Mouse (Mus musculus) heart, adult 2 months (tissue): ENCODE data around the gene Casr. TPM values are rescaled to one million over a fixed set of nuclear protein-coding genes. Genes with fewer than 3 reads are reported as not detected.

Experiments
- DNase-seq, 2 experiments: peaks; one replicate each; pipeline ENCODE4 v3.0.0; 2021
- H3K27ac ChIP-seq: fragments of 200-600 bp; 2 replicates; pipeline ENCODE4 v1.8.1; 2022
- H3K27me3 ChIP-seq: fragments of 200-500 bp; 2 replicates; pipeline ENCODE4 v1.6.1; 2012; ENCODE audit warnings: mild to moderate bottlenecking, low read length, inconsistent platforms, mixed read lengths; ENCODE audit not compliant: control insufficient read depth, insufficient read depth
- H3K36me3 ChIP-seq: fragments of 200-500 bp; 2 replicates; pipeline ENCODE4 v1.6.1; 2012; ENCODE audit warnings: low read length, inconsistent platforms; ENCODE audit not compliant: control insufficient read depth, insufficient read depth
- H3K4me1 ChIP-seq: fragments of 200-500 bp; 2 replicates; pipeline ENCODE4 v1.6.1; 2011; ENCODE audit warnings: low read length; ENCODE audit not compliant: control insufficient read depth, insufficient read depth
- H3K4me3 ChIP-seq: fragments of 200-600 bp; 2 replicates; pipeline ENCODE4 v1.8.1; 2022
- H3K79me2 ChIP-seq: fragments of 200-500 bp; replicated peaks from 2 replicates; pipeline ENCODE4 v1.6.1; 2012; ENCODE audit warnings: mild to moderate bottlenecking, inconsistent platforms, low read length, moderate library complexity, mixed read lengths; ENCODE audit not compliant: control insufficient read depth, insufficient read depth
- H3K9ac ChIP-seq: fragments of 200-500 bp; 2 replicates; pipeline ENCODE4 v1.6.1; 2012; ENCODE audit warnings: low read depth, mild to moderate bottlenecking, control low read depth, inconsistent platforms, low read length, mixed read lengths
- CTCF ChIP-seq: fragments of 200-600 bp; IDR thresholded peaks from 2 replicates; pipeline ENCODE4 v1.8.1; 2022; ENCODE audit warnings: antibody characterized with exemption, mild to moderate bottlenecking, moderate library complexity
- EP300 ChIP-seq: fragments of 200-500 bp; IDR thresholded peaks from 2 replicates; pipeline ENCODE4 v1.6.1; 2011; ENCODE audit warnings: low read depth, low read length, control low read depth; ENCODE audit not compliant: insufficient read depth
- POLR2A ChIP-seq: fragments of 200-500 bp; IDR thresholded peaks from 2 replicates; pipeline ENCODE4 v1.6.1; 2011; ENCODE audit warnings: mild to moderate bottlenecking, low read depth, low read length, control low read depth; ENCODE audit not compliant: insufficient read depth
- WGBS: fragments of 180-500 bp; shearing (Covaris S2); methylation state at CpG from one replicate; pipeline ENCODE4 v1.1.7; 2018; 5-methylcytosine and 5-hydroxymethylcytosine counted together
- intact Hi-C: fragments of 180-260 bp; cut with DNase I; formaldehyde crosslinking; loops from one replicate; pipeline ENCODE4 v1.15.1; 2025
- long read RNA-seq: library from polyadenylated mRNA; stranded (forward); transcript quantifications from one replicate; pipeline ENCODE4 v2.0.0, GENCODE M21; 2021
- polyA plus RNA-seq: library from polyadenylated mRNA; depleted of rRNA; stranded (reverse); fragments of >200 nt; gene quantifications from 2 replicates; pipeline ENCODE4 v1.2.3, GENCODE M21; 2012; rRNA removed
- total RNA-seq, 2 experiments: library from RNA; stranded (reverse); gene quantifications; 2 replicates each; pipeline ENCODE4 v1.2.3; 2021

Gene Casr
- total RNA-seq: under 1 TPM in 1 of 2 experiments, not detected in 1; 0.05 TPM
- polyA plus RNA-seq: not detected in 2 replicates
- long read RNA-seq: 0 reads

GRCm38 (mm10) chr16:36561386-36562338 lies at the start of gene Casr:
Gene Casr (minus strand): TSS chr16:36562141.
- WGBS: 4% methylated on average over 36 of the region's 36 CpGs
- H3K27ac ChIP-seq: no peak within 1 kb of the TSS
- no peak for DNase-seq
- H3K79me2 ChIP-seq: no peaks in the 10 kb centered on the region
- H3K4me3 ChIP-seq: no peak within 1 kb of the TSS
- TF ChIP-seq EP300 (no peak), CTCF (no peak), POLR2A (no peak)
- peaks cover 4% of the 10 kb centered on the region; the same call in 1 of the 2 replicates for H3K27me3 ChIP-seq
- no peaks in the 10 kb centered on the region for H3K4me1 ChIP-seq
- no peaks in the 10 kb centered on the region for H3K36me3 ChIP-seq
- intact Hi-C loops: no loop called here
- H3K9ac ChIP-seq: no peak within 1 kb of the TSS

- Histone ChIP-seq H3K36me3 (no peaks in the 10 kb centered on the region), H3K27me3 (no peaks in the 10 kb centered on the region), H3K79me2 (no peaks in the 10 kb centered on the region), H3K9ac (no peak overlapping the region), H3K4me1 (no peaks in the 10 kb centered on the region; the same call in 1 of the 2 replicates), H3K4me3 (no peak overlapping the region), H3K27ac (no peak overlapping the region)
- intact Hi-C loops: no loop called here
- 49% methylated on average over 3 of the region's 3 CpGs for WGBS
- no peak for DNase-seq
- TF ChIP-seq EP300 (no peak), CTCF (no peak), POLR2A (no peak)
These were observed 40.7 kb upstream of the Casr start for GRCm38 (mm10) chr16:36602632-36603031.

- TF ChIP-seq CTCF (no peak), EP300 (no peak), POLR2A (no peak)
- WGBS: 68% methylated on average over 4 of the region's 4 CpGs
These were observed 36.3 kb upstream of the Casr start for GRCm38 (mm10) chr16:36598265-36598664.

GRCm38 (mm10) chr16:36596671-36597410 lies 34.9 kb upstream of the Casr start:
- 90% methylated on average over 10 of the region's 10 CpGs for WGBS
- intact Hi-C loops: no loop called here
- H3K27ac ChIP-seq: no peak overlapping the region
- DNase-seq: no peak
- no peaks in the 10 kb centered on the region for H3K79me2 ChIP-seq
- H3K36me3 ChIP-seq: no peaks in the 10 kb centered on the region
- H3K27me3 ChIP-seq: no peaks in the 10 kb centered on the region
- TF ChIP-seq POLR2A: no peak
- no peak for TF ChIP-seq EP300
- no peak for TF ChIP-seq CTCF
- no peaks in the 10 kb centered on the region; the same call in 1 of the 2 replicates for H3K4me1 ChIP-seq
- no peak overlapping the region for H3K9ac ChIP-seq
- H3K4me3 ChIP-seq: no peak overlapping the region

More at GRCm38 (mm10) chr16:36598265-36598664, 36.3 kb upstream of the Casr start:
- intact Hi-C loops: no loop called here
- no peaks in the 10 kb centered on the region; the same call in 1 of the 2 replicates for H3K4me1 ChIP-seq
- no peak for DNase-seq
- no peak overlapping the region for H3K9ac ChIP-seq
- no peaks in the 10 kb centered on the region for H3K27me3 ChIP-seq
- no peak overlapping the region for H3K27ac ChIP-seq
- H3K4me3 ChIP-seq: no peak overlapping the region
- H3K36me3 ChIP-seq: no peaks in the 10 kb centered on the region
- H3K79me2 ChIP-seq: no peaks in the 10 kb centered on the region

GRCm38 (mm10) chr16:36589898-36590297 lies 28.0 kb upstream of the Casr start:
- H3K79me2 ChIP-seq: no peaks in the 10 kb centered on the region
- no peak overlapping the region for H3K9ac ChIP-seq
- H3K4me3 ChIP-seq: no peak overlapping the region
- H3K27ac ChIP-seq: no peak overlapping the region
- H3K36me3 ChIP-seq: no peaks in the 10 kb centered on the region
- no peaks in the 10 kb centered on the region for H3K4me1 ChIP-seq
- no peak for DNase-seq
- intact Hi-C loops: no loop called here
- 91% methylated on average over 1 of the region's 1 CpGs for WGBS
- H3K27me3 ChIP-seq: no peaks in the 10 kb centered on the region
- TF ChIP-seq EP300: no peak
- TF ChIP-seq POLR2A: no peak
- TF ChIP-seq CTCF: no peak
